ENCODE assay signal across 19 mouse cellular contexts in genomic region chr9:114774629-114775028, GRCm38 (mm10). TPM values are rescaled to one million over a fixed set of nuclear protein-coding genes. Genes with fewer than 3 reads are reported as not detected.
A peak's percentile ranks its signal among the peaks of the same experiment; 100 is the strongest.
DNase-seq lines count a peak whose midpoint lies in the region; ATAC-seq and TF ChIP-seq lines count a peak whose summit lies in the region.
"Had no signal": no experiment of that assay in that cellular context is flagged by ENCODE, and none has a peak within 500 bp of the region (broad histone marks: within the 10 kb centered on the region; RNA-seq: fewer than 3 reads in every experiment).

No protein-coding gene starts in this region.

- H3K9ac ChIP-seq in heart, embryonic 15.5 days: no peak overlapping the region
- H3K9ac ChIP-seq in heart, adult 2 months (ENCODE audit: low read depth, low read length): no peak overlapping the region
- no peak overlapping the region for H3K9ac ChIP-seq in kidney, postnatal 0 days (ENCODE audit: low read depth, low read length)
- no peak overlapping the region for H3K9ac ChIP-seq in kidney, embryonic 14.5 days (ENCODE audit: low read depth, low read length)
- H3K9ac ChIP-seq: heart, embryonic 12.5 days; limb, embryonic 12.5 days; liver, embryonic 12.5 days had no signal

- no peaks in the 10 kb centered on the region for H3K9me3 ChIP-seq in heart, embryonic 15.5 days (replicated peaks)
- no peaks in the 10 kb centered on the region for H3K9me3 ChIP-seq in kidney, postnatal 0 days (replicated peaks; ENCODE audit: low read length)
- no peaks in the 10 kb centered on the region; the same call in 1 of the 2 replicates for H3K9me3 ChIP-seq in kidney, embryonic 14.5 days (ENCODE audit: control insufficient read depth, low read length)
- H3K9me3 ChIP-seq: forebrain, embryonic 13.5 days; liver, embryonic 12.5 days; midbrain, embryonic 10.5 days; neural tube, embryonic 13.5 days had no signal

- TF ChIP-seq CTCF in heart, adult 2 months (IDR thresholded peaks at IDR 0.05): no peak
- TF ChIP-seq CTCF in kidney, postnatal 0 days (IDR thresholded peaks at IDR 0.05; ENCODE audit: low read depth): no peak

- H3K4me3 ChIP-seq in heart, embryonic 15.5 days: no peak overlapping the region
- H3K4me3 ChIP-seq in heart, adult 2 months: no peak overlapping the region
- no peak overlapping the region for H3K4me3 ChIP-seq in kidney, postnatal 0 days (replicated peaks; ENCODE audit: low read depth, low read length)
- no peak overlapping the region for H3K4me3 ChIP-seq in kidney, embryonic 14.5 days (ENCODE audit: low read length)
- no peak overlapping the region for H3K4me3 ChIP-seq in macrophage (ENCODE audit: inconsistent target)
- H3K4me3 ChIP-seq: forebrain, embryonic 13.5 days; heart, embryonic 12.5 days; layer of hippocampus, adult 2 months; limb, embryonic 12.5 days; liver, embryonic 12.5 days; midbrain, embryonic 10.5 days; myocyte; neural tube, embryonic 13.5 days had no signal

- no peak for ATAC-seq in heart, embryonic 15.5 days (replicated peaks; ENCODE audit: insufficient number of reproducible peaks, insufficient read depth, low FRiP score, low read depth)
- no peak for ATAC-seq in kidney, postnatal 0 days (replicated peaks; ENCODE audit: low FRiP score, low read depth)
- no peak for ATAC-seq in kidney, embryonic 14.5 days (ENCODE audit: low FRiP score, low TSS enrichment)
- ATAC-seq: intestine, postnatal 0 days; liver, embryonic 12.5 days; midbrain, embryonic 16.5 days had no signal

- peak; percentile 43 for DNase-seq in adrenal gland, adult 2 months
- no peak for DNase-seq in adrenal gland, postnatal 25 days
- DNase-seq in heart, adult 2 months: no peak
- DNase-seq in kidney, postnatal 0 days (ENCODE audit: low spot score): peak; percentile 44
- DNase-seq: kidney, postnatal 14 days; lung, adult 18-20 months had no signal

- peaks cover 19% of the 10 kb centered on the region for H3K4me1 ChIP-seq in heart, embryonic 15.5 days (replicated peaks)
- H3K4me1 ChIP-seq in heart, adult 2 months (ENCODE audit: control insufficient read depth, insufficient read depth, low read length): peaks cover 5% of the 10 kb centered on the region
- peaks cover 6% of the 10 kb centered on the region; the same call in 1 of the 2 replicates for H3K4me1 ChIP-seq in kidney, postnatal 0 days (replicated peaks; ENCODE audit: insufficient read depth, low read length)
- H3K4me1 ChIP-seq in kidney, embryonic 14.5 days (ENCODE audit: control insufficient read depth, insufficient read depth, low read length): peaks cover 16% of the 10 kb centered on the region

- no peaks in the 10 kb centered on the region for H3K27me3 ChIP-seq in heart, embryonic 15.5 days
- no peaks in the 10 kb centered on the region for H3K27me3 ChIP-seq in heart, adult 2 months (ENCODE audit: control insufficient read depth, insufficient read depth, low read length)
- H3K27me3 ChIP-seq in kidney, postnatal 0 days (ENCODE audit: insufficient read depth, low read length): no peaks in the 10 kb centered on the region
- H3K27me3 ChIP-seq in kidney, embryonic 14.5 days (ENCODE audit: control insufficient read depth, insufficient read depth, low read length): no peaks in the 10 kb centered on the region
- H3K27me3 ChIP-seq: heart, embryonic 12.5 days; limb, embryonic 12.5 days had no signal

- TF ChIP-seq EP300 in heart, adult 2 months (IDR thresholded peaks at IDR 0.05; ENCODE audit: insufficient read depth, low read depth, low read length): no peak

- H3K79me2 ChIP-seq in heart, adult 2 months (replicated peaks; ENCODE audit: control insufficient read depth, insufficient read depth, low read length): no peaks in the 10 kb centered on the region
- H3K79me2 ChIP-seq in macrophage (ENCODE audit: inconsistent target): peaks cover 100% of the 10 kb centered on the region

- intact Hi-C loops in heart, adult 2 months (cut with DNase I): no loop called here

- H3K27ac ChIP-seq in heart, embryonic 15.5 days: peak overlapping the region; percentile 26; the same call in 1 of the 2 replicates
- no peak overlapping the region for H3K27ac ChIP-seq in heart, adult 2 months
- H3K27ac ChIP-seq in kidney, postnatal 0 days: peak overlapping the region; percentile 60; the same call in 1 of the 2 replicates
- H3K27ac ChIP-seq in kidney, embryonic 14.5 days (ENCODE audit: low read depth, low read length): no peak overlapping the region; the same call in 1 of the 2 replicates
- H3K27ac ChIP-seq in macrophage: peak overlapping the region; percentile 100
- H3K27ac ChIP-seq: forebrain, embryonic 13.5 days; layer of hippocampus, adult 2 months; liver, embryonic 12.5 days; neural tube, embryonic 13.5 days had no signal

- 65% methylated on average over 6 of the region's 6 CpGs for WGBS in heart, embryonic 15.5 days
- 64% methylated on average over 6 of the region's 6 CpGs for WGBS in heart, adult 2 months
- WGBS in kidney, postnatal 0 days: 38% methylated on average over 6 of the region's 6 CpGs
- 46% methylated on average over 6 of the region's 6 CpGs for WGBS in kidney, embryonic 14.5 days
- 37% methylated on average over 5 of the region's 6 CpGs for WGBS in macrophage (ENCODE audit: missing documents)

- TF ChIP-seq POLR2A in heart, adult 2 months (IDR thresholded peaks at IDR 0.05; ENCODE audit: insufficient read depth, low read depth, low read length): no peak

- H3K36me3 ChIP-seq in heart, embryonic 15.5 days: 0 out of 2 replicates have a peak, but pooled peaks cover 7% of the 10 kb centered on the region
- H3K36me3 ChIP-seq in heart, adult 2 months (ENCODE audit: control insufficient read depth, insufficient read depth, low read length): no peaks in the 10 kb centered on the region
- 0 out of 2 replicates have a peak, but pooled peaks cover 6% of the 10 kb centered on the region for H3K36me3 ChIP-seq in kidney, postnatal 0 days (ENCODE audit: insufficient read depth, low read length)
- peaks cover 4% of the 10 kb centered on the region; the same call in 1 of the 2 replicates for H3K36me3 ChIP-seq in kidney, embryonic 14.5 days (ENCODE audit: control insufficient read depth, insufficient read depth, low read length)
- peaks cover 19% of the 10 kb centered on the region for H3K36me3 ChIP-seq in macrophage (ENCODE audit: inconsistent target)
- H3K36me3 ChIP-seq: neural tube, embryonic 13.5 days had no signal

- no peak overlapping the region for H3K4me2 ChIP-seq in heart, embryonic 15.5 days
- H3K4me2 ChIP-seq in kidney, postnatal 0 days (ENCODE audit: low read length): no peak overlapping the region
- H3K4me2 ChIP-seq in kidney, embryonic 14.5 days (replicated peaks; ENCODE audit: low read depth, low read length): no peak overlapping the region
- H3K4me2 ChIP-seq: forebrain, embryonic 13.5 days; heart, embryonic 12.5 days; limb, embryonic 12.5 days; liver, embryonic 12.5 days; neural tube, embryonic 13.5 days had no signal

RNA-seq across cellular contexts. Expression of gene Cmtm7, which starts 7.0 kb away (rescaled TPM):
- 10 to 100 TPM; 27.8 to 41.3 TPM for total RNA-seq in adrenal gland, adult 2 months (2021)
- 187 and 230 TPM in 2 replicates for polyA plus RNA-seq in adrenal gland, adult 2 months (2012; rRNA removed)
- 31.6 and 39.7 TPM in 2 replicates for total RNA-seq in adrenal gland, postnatal 25 days (2021)
- polyA plus RNA-seq in heart, embryonic 15.5 days (2015; fragmentation: Nextera tagmentation; extraction: Ambion mirVana): 97.5 and 134 TPM in 2 replicates
- total RNA-seq in heart, adult 2 months (2021): 10 to 100 TPM; 11.5 to 12.6 TPM
- polyA plus RNA-seq in heart, adult 2 months (2012; rRNA removed): 46.6 and 60.2 TPM in 2 replicates
- 95.4 and 102 TPM in 2 replicates for polyA plus RNA-seq in kidney, postnatal 0 days (2015; fragmentation: Nextera tagmentation; extraction: Ambion mirVana)
- 92.7 and 108 TPM in 2 replicates for polyA plus RNA-seq in kidney, embryonic 14.5 days (2014; fragmentation: Nextera tagmentation; extraction: Ambion mirVana)
- total RNA-seq in macrophage (2018; cell fraction: chromatin; rRNA removed): 10 to 100 TPM; 17.7 to 97.1 (median 67.8) TPM
- 100 to 1,000 TPM in 9 of 26 experiments, 10 to 100 TPM in 17; 58.3 to 114 (median 93.6) TPM for total RNA-seq in macrophage (2018; cell fraction: cytosol; rRNA removed)
- 100 to 1,000 TPM in 1 of 26 experiments, 10 to 100 TPM in 25; 36.9 to 101 (median 68.6) TPM for total RNA-seq in macrophage (2018; cell fraction: nucleus; rRNA removed)
- polyA plus RNA-seq in macrophage (2018): 47.8 to 121 TPM (median 101 TPM) in 3 replicates

RNA-seq across cellular contexts. Expression of gene Cmtm6, which starts 43.7 kb away (rescaled TPM):
- 10 to 100 TPM; 67.0 to 92.3 TPM for total RNA-seq in adrenal gland, adult 2 months (2021)
- polyA plus RNA-seq in adrenal gland, adult 2 months (2012; rRNA removed): 33.5 and 44.6 TPM in 2 replicates
- total RNA-seq in adrenal gland, postnatal 25 days (2021): 71.8 and 80.4 TPM in 2 replicates
- polyA plus RNA-seq in heart, embryonic 15.5 days (2015; fragmentation: Nextera tagmentation; extraction: Ambion mirVana): 39.3 and 47.0 TPM in 2 replicates
- total RNA-seq in heart, adult 2 months (2021): 10 to 100 TPM; 21.0 to 25.8 TPM
- 17.9 and 38.0 TPM in 2 replicates for polyA plus RNA-seq in heart, adult 2 months (2012; rRNA removed)
- polyA plus RNA-seq in kidney, postnatal 0 days (2015; fragmentation: Nextera tagmentation; extraction: Ambion mirVana): 64.5 and 70.3 TPM in 2 replicates
- 25.0 and 53.0 TPM in 2 replicates for polyA plus RNA-seq in kidney, embryonic 14.5 days (2014; fragmentation: Nextera tagmentation; extraction: Ambion mirVana)
- total RNA-seq in macrophage (2018; cell fraction: chromatin; rRNA removed): 10 to 100 TPM in 25 of 26 experiments, 1 to 10 TPM in 1; 9.5 to 94.2 (median 29.7) TPM
- 100 to 1,000 TPM in 12 of 26 experiments, 10 to 100 TPM in 14; 60.7 to 138 (median 99.6) TPM for total RNA-seq in macrophage (2018; cell fraction: cytosol; rRNA removed)
- 100 to 1,000 TPM in 10 of 26 experiments, 10 to 100 TPM in 16; 54.2 to 141 (median 94.4) TPM for total RNA-seq in macrophage (2018; cell fraction: nucleus; rRNA removed)
- polyA plus RNA-seq in macrophage (2018): 61.4 to 121 TPM (median 79.5 TPM) in 3 replicates

Comparison
In these comparisons a context has a peak if more than half of its experiments do, and no peak if none do; other contexts are left out.
1. DNase-seq: peak in adrenal gland, adult 2 months (single experiment) and kidney, postnatal 0 days (single experiment); none in adrenal gland, postnatal 25 days (single experiment) and heart, adult 2 months (0 of 2).
2. H3K27ac ChIP-seq: peak in heart, embryonic 15.5 days (single experiment), kidney, postnatal 0 days (single experiment) and macrophage (single experiment); none in heart, adult 2 months (single experiment) and kidney, embryonic 14.5 days (single experiment).